Mouse (Mus musculus) limb, embryonic 13.5 days (tissue): ENCODE data around the gene Galk2. TPM values are rescaled to one million over a fixed set of nuclear protein-coding genes. Genes with fewer than 3 reads are reported as not detected.

Experiments used
- ATAC-seq: fragments of 200-750 bp; cut with Nextera tagmentation; 2 replicates; pipeline ENCODE4 v1.8.0; 2017; ENCODE audit warnings: low read depth, moderate number of reproducible peaks, moderate TSS enrichment; ENCODE audit not compliant: low FRiP score
- H3K27ac ChIP-seq: fragments of 300-500 bp; sonication (generic); 2 replicates; pipeline ENCODE4 v1.5.1; 2015; ENCODE audit warnings: inconsistent platforms, mild to moderate bottlenecking, moderate library complexity
- H3K27me3 ChIP-seq: fragments of 300-500 bp; sonication (generic); 2 replicates; pipeline ENCODE4 v1.6.1; 2015; ENCODE audit warnings: mild to moderate bottlenecking, inconsistent platforms
- H3K36me3 ChIP-seq: fragments of 300-500 bp; sonication (generic); 2 replicates; pipeline ENCODE4 v1.6.1; 2015; ENCODE audit warnings: inconsistent platforms, mild to moderate bottlenecking, moderate library complexity
- H3K4me1 ChIP-seq: fragments of 300-500 bp; sonication (generic); 2 replicates; pipeline ENCODE4 v1.6.1; 2015; ENCODE audit warnings: inconsistent platforms
- H3K4me2 ChIP-seq: fragments of 300-500 bp; sonication (generic); replicated peaks from 2 replicates; pipeline ENCODE4 v1.6.1; 2015; ENCODE audit warnings: inconsistent platforms, mild to moderate bottlenecking, moderate library complexity
- H3K4me3 ChIP-seq: fragments of 300-500 bp; sonication (generic); 2 replicates; pipeline ENCODE4 v1.5.1; 2015; ENCODE audit warnings: moderate library complexity, mild to moderate bottlenecking, inconsistent platforms
- H3K9ac ChIP-seq: fragments of 300-500 bp; sonication (generic); 2 replicates; pipeline ENCODE4 v1.6.1; 2015; ENCODE audit warnings: mild to moderate bottlenecking, inconsistent platforms
- H3K9me3 ChIP-seq: fragments of 300-500 bp; sonication (generic); 2 replicates; pipeline ENCODE4 v1.6.1; 2016; ENCODE audit warnings: inconsistent platforms
- WGBS: fragments of 180-500 bp; shearing (Covaris S2); methylation state at CpG from one replicate; pipeline ENCODE4 v1.1.7; 2015; 5-methylcytosine and 5-hydroxymethylcytosine counted together
- polyA plus RNA-seq: library from polyadenylated mRNA; unstranded; fragments of >200 nt; fragmentation: Nextera tagmentation; extraction: Ambion mirVana; gene quantifications from 2 replicates; pipeline ENCODE4 v1.2.1, GENCODE M21; 2015

Gene Galk2
- polyA plus RNA-seq, 1 experiment from 2014 or later: 44.8 TPM

DNA sequence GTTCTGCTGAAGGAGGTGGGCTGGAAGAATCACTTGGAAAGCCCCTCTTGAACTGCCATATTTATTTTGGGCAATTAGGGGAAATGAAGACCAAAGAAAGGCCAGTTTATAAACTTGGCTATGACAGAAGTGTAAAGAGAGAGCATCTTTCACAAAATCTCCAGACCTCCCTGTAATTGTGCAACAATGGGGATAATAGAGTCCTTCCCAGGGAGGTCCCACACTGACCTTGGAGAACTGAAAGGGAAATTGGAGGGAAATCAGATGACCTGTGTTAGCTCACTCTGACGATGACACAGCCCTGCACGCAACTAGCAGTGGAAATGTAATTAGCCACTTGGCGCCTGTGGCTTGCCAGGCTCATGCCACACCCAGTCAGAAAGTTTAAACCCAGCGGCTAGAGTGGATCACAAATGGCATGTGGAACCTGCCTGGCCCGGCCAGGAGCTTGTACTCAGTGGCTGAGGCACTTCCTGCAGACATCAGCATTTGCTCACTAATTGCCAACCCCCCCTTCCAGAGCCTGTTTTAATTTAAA lies 117.0 kb downstream of the Galk2 start:
- no peak overlapping the region for H3K9ac ChIP-seq
- H3K27ac ChIP-seq: no peak overlapping the region
- ATAC-seq: no peak
- H3K4me1 ChIP-seq: peaks cover 16% of the 10 kb centered on the region
- no peaks in the 10 kb centered on the region for H3K9me3 ChIP-seq
- WGBS: 31% methylated on average over 5 of the region's 5 CpGs
- no peak overlapping the region for H3K4me3 ChIP-seq
- H3K27me3 ChIP-seq: no peaks in the 10 kb centered on the region
- H3K4me2 ChIP-seq: no peak overlapping the region
- peaks cover 18% of the 10 kb centered on the region for H3K36me3 ChIP-seq

DNA sequence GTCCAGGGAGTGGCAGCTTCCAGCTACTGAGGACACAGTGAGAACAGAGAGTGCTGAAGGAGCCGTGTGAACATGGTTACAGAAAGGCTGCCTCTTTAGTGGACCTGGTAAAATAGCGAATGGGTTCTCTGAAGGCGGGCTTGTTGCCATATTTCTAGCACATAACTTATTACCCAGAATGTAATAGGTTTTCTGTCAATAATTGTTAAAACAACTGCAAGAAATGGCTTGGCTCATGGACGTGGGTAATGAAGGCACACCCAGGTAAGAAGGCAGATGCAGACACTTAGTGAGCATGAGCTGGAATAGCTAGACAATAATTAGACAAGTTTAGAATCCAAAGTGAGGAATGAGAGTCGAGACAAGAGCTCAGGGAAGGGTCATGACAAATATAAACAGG lies 143.4 kb downstream of the Galk2 start:
- H3K9ac ChIP-seq: no peak overlapping the region
- no peaks in the 10 kb centered on the region for H3K36me3 ChIP-seq
- H3K9me3 ChIP-seq: no peaks in the 10 kb centered on the region
- no peak overlapping the region for H3K4me2 ChIP-seq
- ATAC-seq: no peak
- H3K4me3 ChIP-seq: no peak overlapping the region
- 73% methylated on average over 5 of the region's 5 CpGs for WGBS
- H3K4me1 ChIP-seq: no peaks in the 10 kb centered on the region
- no peaks in the 10 kb centered on the region for H3K27me3 ChIP-seq
- no peak overlapping the region for H3K27ac ChIP-seq

DNA sequence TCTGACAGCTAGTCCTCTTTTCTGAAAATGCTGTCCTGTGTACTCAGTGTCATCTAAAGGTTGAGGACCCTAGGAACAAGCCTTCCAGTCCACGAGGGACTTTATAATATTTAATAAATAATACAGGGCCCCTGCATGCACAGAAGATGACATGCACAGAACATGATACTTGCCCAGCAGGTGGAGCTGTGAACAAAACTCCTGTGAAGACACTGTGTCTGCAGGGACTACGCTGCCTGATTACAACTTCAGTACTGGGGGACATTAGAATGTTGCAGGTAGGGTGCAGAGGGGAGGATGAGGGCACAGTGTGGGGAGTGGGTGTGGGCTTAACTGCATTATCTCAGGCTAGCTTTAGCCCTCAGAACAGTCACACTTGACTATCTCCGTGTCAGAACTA lies 147.2 kb downstream of the Galk2 start:
- 42% methylated on average over 3 of the region's 3 CpGs for WGBS
- no peaks in the 10 kb centered on the region for H3K9me3 ChIP-seq
- no peaks in the 10 kb centered on the region for H3K4me1 ChIP-seq
- H3K4me2 ChIP-seq: no peak overlapping the region
- H3K27ac ChIP-seq: no peak overlapping the region
- H3K4me3 ChIP-seq: no peak overlapping the region
- H3K27me3 ChIP-seq: no peaks in the 10 kb centered on the region
- no peak for ATAC-seq
- H3K36me3 ChIP-seq: no peaks in the 10 kb centered on the region
- no peak overlapping the region for H3K9ac ChIP-seq

DNA sequence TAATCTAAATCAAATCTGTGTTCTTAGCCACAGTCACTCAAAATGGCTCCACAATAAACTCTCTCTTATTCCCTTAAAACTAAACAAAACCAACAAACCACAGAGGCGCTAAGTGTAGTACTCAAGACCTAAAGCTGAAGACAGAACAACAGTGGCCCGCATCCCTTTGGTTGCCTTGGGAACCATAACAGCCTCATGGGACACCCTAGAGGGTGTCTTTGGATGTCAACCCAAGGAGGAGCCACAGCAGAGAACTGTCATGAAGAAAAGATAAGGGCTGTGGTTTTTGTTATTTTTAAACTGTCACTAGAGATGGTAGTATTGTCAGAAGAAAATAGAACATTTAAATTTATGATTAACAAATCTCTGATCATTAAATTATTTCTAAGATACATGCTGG lies 147.8 kb downstream of the Galk2 start:
- no peaks in the 10 kb centered on the region for H3K4me1 ChIP-seq
- no peak for ATAC-seq
- no peak overlapping the region for H3K4me2 ChIP-seq
- no peak overlapping the region for H3K4me3 ChIP-seq
- no peak overlapping the region for H3K9ac ChIP-seq
- no peaks in the 10 kb centered on the region for H3K9me3 ChIP-seq
- WGBS: 85% methylated on average over 2 of the region's 2 CpGs
- H3K36me3 ChIP-seq: no peaks in the 10 kb centered on the region
- H3K27ac ChIP-seq: no peak overlapping the region
- no peaks in the 10 kb centered on the region for H3K27me3 ChIP-seq

DNA sequence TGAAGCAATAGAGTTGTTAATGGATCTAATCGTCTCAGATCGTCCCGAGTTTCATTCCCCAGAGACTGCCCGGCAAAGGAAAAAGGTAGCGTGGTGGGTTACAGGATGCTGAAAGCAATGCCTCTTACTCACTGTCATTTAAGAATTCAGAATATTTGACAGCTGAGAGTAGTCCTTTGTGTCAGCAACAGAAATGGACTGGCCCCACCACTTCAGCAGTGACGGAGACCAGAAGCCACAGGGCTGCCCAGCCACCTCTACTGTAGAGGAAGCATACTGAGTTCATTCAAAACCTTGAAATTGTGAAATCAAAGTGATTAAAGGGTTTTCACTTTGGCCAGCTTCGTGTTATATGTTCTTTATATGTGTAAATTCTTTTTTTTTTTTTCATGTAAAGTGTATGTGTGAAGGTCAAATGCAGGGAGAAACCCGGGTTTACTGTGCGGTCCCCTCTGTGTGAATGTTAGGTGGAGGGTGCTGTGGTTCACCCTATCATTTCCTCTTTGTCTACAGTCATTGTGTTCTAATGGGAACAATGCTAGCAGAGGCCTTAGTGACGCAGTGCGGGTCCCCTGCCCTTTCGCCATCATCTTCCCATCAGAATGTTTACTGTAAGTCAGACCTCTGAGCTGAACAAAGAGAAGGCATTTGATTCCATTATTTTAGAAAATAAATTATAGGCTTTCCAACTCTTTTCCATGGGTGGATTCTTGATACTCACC lies 156.2 kb downstream of the Galk2 start:
- no peaks in the 10 kb centered on the region for H3K27me3 ChIP-seq
- no peak overlapping the region for H3K27ac ChIP-seq
- no peak overlapping the region for H3K9ac ChIP-seq
- H3K4me1 ChIP-seq: no peaks in the 10 kb centered on the region
- H3K4me3 ChIP-seq: no peak overlapping the region
- ATAC-seq: no peak
- no peak overlapping the region for H3K4me2 ChIP-seq
- H3K9me3 ChIP-seq: no peaks in the 10 kb centered on the region
- no peaks in the 10 kb centered on the region for H3K36me3 ChIP-seq
- 49% methylated on average over 12 of the region's 12 CpGs for WGBS

DNA sequence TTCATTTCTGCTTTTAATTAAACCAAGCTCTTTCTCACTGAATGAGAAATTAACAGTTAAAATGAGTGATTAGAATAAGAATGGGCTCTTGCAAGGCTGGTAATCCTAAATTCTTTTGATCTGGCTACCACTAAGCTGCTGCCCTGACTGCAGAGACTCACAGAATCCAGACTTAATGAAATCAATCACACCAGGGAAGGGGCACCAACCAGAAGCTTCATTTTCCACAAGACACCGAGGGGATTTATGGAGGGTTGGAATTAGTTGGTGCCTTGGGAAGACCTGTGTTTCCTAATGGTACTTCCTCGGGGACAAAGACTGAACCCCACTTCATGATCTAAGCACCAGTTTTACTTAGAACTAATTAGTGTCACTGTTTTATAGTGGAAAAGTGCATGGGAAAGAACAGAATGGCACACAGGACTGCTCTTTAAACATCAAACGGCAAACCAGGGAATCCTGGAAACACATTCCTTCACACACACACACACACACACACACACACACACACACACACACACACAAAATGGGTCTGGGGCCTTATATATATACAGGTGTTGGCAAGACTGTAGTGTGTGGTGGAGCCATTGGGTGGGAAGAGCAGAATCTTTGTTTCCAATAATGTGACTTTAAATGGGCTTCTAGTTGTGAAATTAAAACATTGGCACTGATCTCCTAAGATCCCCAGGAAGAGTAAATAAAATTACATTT lies 157.0 kb downstream of the Galk2 start:
- H3K9me3 ChIP-seq: no peaks in the 10 kb centered on the region
- no peaks in the 10 kb centered on the region for H3K36me3 ChIP-seq
- H3K4me1 ChIP-seq: no peaks in the 10 kb centered on the region
- WGBS: 18% methylated on average over 3 of the region's 3 CpGs
- H3K27me3 ChIP-seq: no peaks in the 10 kb centered on the region
- ATAC-seq: no peak
- no peak overlapping the region for H3K9ac ChIP-seq
- H3K4me2 ChIP-seq: no peak overlapping the region
- H3K4me3 ChIP-seq: no peak overlapping the region
- H3K27ac ChIP-seq: no peak overlapping the region

DNA sequence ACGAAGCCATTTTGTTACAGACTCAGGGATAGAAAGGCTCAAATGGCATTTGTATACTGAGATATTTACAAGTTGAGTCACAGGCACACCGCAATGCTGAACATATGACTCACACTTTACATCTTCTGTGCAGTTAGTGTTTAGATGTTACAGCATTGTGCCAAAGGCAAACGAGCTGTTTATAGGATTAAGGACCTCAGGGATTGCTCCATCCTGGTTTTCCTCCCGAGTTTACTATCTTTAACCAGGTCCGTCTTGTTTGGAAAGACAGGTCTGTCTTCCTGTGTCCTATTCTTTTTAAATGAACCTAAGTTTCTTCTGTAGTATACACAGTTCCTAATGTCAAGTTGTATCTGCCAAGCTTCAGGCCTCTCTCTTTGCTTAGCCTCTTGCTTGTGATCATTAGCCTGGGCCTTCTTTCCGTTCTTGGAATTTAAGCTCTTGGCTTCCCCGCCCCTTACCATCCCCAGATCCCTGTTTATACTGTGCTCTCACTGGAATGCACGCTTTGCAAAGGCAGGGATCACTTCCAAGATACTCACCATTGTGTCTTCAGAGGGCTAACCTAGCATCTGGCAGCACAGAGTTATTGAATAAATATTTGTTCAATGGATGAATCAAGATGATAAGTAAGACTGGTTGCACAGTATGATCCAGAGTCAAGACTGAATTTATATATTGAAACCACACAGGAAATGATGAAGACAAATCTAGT lies 172.4 kb downstream of the Galk2 start:
- H3K9me3 ChIP-seq: no peaks in the 10 kb centered on the region
- 53% methylated on average over 8 of the region's 8 CpGs for WGBS
- no peak for ATAC-seq

DNA sequence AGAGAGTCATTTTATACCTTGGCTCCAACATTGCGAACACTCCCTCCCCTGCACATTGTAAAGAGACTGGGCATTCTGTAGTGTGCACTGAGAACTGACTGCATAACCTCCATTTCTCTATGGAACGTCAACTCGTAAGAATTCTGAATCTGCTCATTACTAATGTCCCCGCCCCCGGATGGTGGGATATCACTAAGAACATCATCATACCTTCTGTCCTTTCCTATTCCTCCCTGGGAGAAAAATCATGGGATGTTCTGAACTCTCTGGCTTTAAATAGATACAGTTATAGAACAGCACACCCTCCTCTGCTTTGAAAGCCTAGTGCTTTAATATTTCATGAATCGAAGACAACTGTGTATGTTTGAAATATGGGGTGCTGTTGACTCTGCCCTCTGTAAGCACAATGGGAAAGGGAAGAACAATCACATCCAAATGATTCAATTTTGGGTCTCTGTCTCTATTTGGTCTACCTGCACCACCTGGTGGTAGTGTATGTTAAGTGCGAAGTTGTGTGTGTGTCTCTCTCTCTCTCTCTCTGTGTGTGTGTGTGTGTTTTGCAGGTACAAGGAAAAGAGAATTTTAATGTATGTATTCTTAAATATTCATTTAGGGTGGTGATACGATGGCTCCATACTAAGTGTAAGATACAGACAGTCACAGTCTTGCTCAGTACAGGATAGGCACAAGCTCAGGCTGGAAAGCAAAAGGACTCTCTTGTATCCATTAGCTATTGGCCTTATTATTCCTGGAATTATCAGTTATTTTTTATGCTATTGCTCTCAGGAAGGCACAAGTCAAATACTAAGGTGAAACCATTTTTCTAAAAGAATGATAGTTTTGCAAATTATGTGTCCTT lies 174.4 kb downstream of the Galk2 start:
- H3K9me3 ChIP-seq: no peaks in the 10 kb centered on the region

More for the DNA sequence above, 172.4 kb downstream of the Galk2 start:
- Histone ChIP-seq H3K27me3 (no peaks in the 10 kb centered on the region), H3K9ac (no peak overlapping the region), H3K4me2 (no peak overlapping the region), H3K4me1 (peaks cover 11% of the 10 kb centered on the region; the same call in 1 of the 2 replicates), H3K27ac (no peak overlapping the region), H3K4me3 (no peak overlapping the region), H3K36me3 (no peaks in the 10 kb centered on the region)

More for the DNA sequence above, 174.4 kb downstream of the Galk2 start:
- Histone ChIP-seq H3K4me2 (no peak overlapping the region), H3K27me3 (no peaks in the 10 kb centered on the region), H3K4me3 (no peak overlapping the region), H3K36me3 (no peaks in the 10 kb centered on the region), H3K9ac (no peak overlapping the region), H3K4me1 (peaks cover 15% of the 10 kb centered on the region; the same call in 1 of the 2 replicates), H3K27ac (no peak overlapping the region)
- WGBS: 71% methylated on average over 8 of the region's 8 CpGs
- no peak for ATAC-seq

Other genes starting within 250 kb of the Galk2 start
- 6.4 and 6.8 TPM in 2 replicates for gene Cep152, start 234.0 kb upstream of the Galk2 start, polyA plus RNA-seq
- gene Eid1, start 186.0 kb upstream of the Galk2 start, polyA plus RNA-seq: 243 and 263 TPM in 2 replicates
- 1.1 and 1.9 TPM in 2 replicates for gene Shc4, start 135.0 kb upstream of the Galk2 start, polyA plus RNA-seq
- 20.7 and 21.8 TPM in 2 replicates for gene Secisbp2l, start 76.2 kb upstream of the Galk2 start, polyA plus RNA-seq
- gene Cops2, start within 50 bp of the Galk2 start, polyA plus RNA-seq: 86.1 and 90.3 TPM in 2 replicates
- gene Fgf7, start 175.5 kb downstream of the Galk2 start, polyA plus RNA-seq: 11.1 and 13.2 TPM in 2 replicates